25 mouse cellular contexts compared by ENCODE assay signal in the genomic region with DNA sequence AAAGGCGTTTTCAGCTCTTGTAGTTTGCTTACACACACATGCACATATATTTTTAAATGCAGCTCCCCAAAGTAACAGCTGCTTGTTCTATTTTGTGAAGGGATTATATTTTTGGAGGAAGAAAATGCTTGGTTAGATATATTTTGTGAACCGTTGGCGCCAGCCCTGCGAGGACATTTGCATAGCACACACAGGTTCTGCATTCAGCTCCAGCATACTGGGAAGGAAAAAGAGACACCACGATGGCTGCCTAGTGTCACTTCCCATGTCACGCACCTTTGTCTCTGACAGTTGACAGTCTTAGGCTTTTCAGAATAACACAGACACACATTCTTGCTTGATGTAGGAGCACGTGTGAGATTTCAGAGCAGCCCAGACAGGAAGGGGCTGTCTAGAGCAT. TPM values are rescaled to one million over a fixed set of nuclear protein-coding genes. Genes with fewer than 3 reads are reported as not detected.
DNase-seq lines count a peak whose midpoint lies in the region; ATAC-seq and TF ChIP-seq lines count a peak whose summit lies in the region.
"Had no signal": no experiment of that assay in that cellular context is flagged by ENCODE, and none has a peak within 500 bp of the region (broad histone marks: within the 10 kb centered on the region; RNA-seq: fewer than 3 reads in every experiment).

No protein-coding gene starts in this region.

- no peaks in the 10 kb centered on the region for H3K36me3 ChIP-seq in midbrain, postnatal 0 days (ENCODE audit: insufficient read depth, low read length)
- H3K36me3 ChIP-seq: heart, embryonic 15.5 days; hindbrain, embryonic 13.5 days; limb, embryonic 13.5 days; lung, embryonic 15.5 days; midbrain, embryonic 10.5 days; midbrain, embryonic 15.5 days had no signal

- H3K4me1 ChIP-seq in midbrain, postnatal 0 days (ENCODE audit: insufficient read depth, low read length): no peaks in the 10 kb centered on the region
- H3K4me1 ChIP-seq: lung, embryonic 15.5 days had no signal

- DNase-seq in frontal cortex, adult 2 months (ENCODE audit: extremely low spot score in 1 of 2, low spot score in 1 of 2): peak; percentile 68 to 73
- no peak for DNase-seq in left cerebral cortex, adult 2 months (ENCODE audit: extremely low spot score in 1 of 2, low spot score in 2 of 2)
- no peak for DNase-seq in left cerebral cortex, postnatal 10 days (ENCODE audit: extremely low spot score in 1 of 2, low spot score in 2 of 2)
- peak; percentile 67 for DNase-seq in A20 (ENCODE audit: low read depth, low spot score)
- DNase-seq in left cerebral cortex, adult 9 months (ENCODE audit: low spot score in 2 of 2): peak; percentile 58 to 65
- DNase-seq in midbrain, postnatal 0 days (ENCODE audit: low spot score): no peak
- no peak for DNase-seq in kidney, adult 11 months
- DNase-seq: adrenal gland, postnatal 14 days; cerebellum, adult 18-20 months; cerebellum, postnatal 10 days; heart, postnatal 36 days; kidney, adult 9 months; kidney, postnatal 14 days; thymus, postnatal 14 days had no signal

- peak overlapping the region; percentile 55 for H3K27ac ChIP-seq in left cerebral cortex, adult 2 months
- H3K27ac ChIP-seq in midbrain, postnatal 0 days (ENCODE audit: low read depth, low read length): no peak overlapping the region
- H3K27ac ChIP-seq: heart, embryonic 15.5 days; hindbrain, embryonic 13.5 days; limb, embryonic 13.5 days; lung, embryonic 15.5 days; midbrain, embryonic 10.5 days; midbrain, embryonic 15.5 days had no signal

- H3K27me3 ChIP-seq in midbrain, postnatal 0 days (ENCODE audit: insufficient read depth, low read length): no peaks in the 10 kb centered on the region
- H3K27me3 ChIP-seq: heart, embryonic 15.5 days; hindbrain, embryonic 13.5 days; limb, embryonic 13.5 days; lung, embryonic 15.5 days; midbrain, embryonic 15.5 days had no signal

- H3K9ac ChIP-seq in midbrain, postnatal 0 days (replicated peaks; ENCODE audit: low read length, poor library complexity, severe bottlenecking): no peak overlapping the region
- H3K9ac ChIP-seq: heart, embryonic 15.5 days; hindbrain, embryonic 13.5 days; limb, embryonic 13.5 days; lung, embryonic 15.5 days; midbrain, embryonic 15.5 days had no signal

- ATAC-seq in frontal cortex, adult (ENCODE audit: low TSS enrichment): no peak; the same call in 1 of the 2 replicates
- no peak for ATAC-seq in midbrain, postnatal 0 days (ENCODE audit: low FRiP score)
- ATAC-seq: CD4-positive, CD25-positive, alpha-beta regulatory T cell, adult 4 months; intestine, embryonic 16.5 days; midbrain, embryonic 15.5 days had no signal

- TF ChIP-seq CTCF in left cerebral cortex, adult 2 months (IDR thresholded peaks at IDR 0.05): no peak
- TF ChIP-seq CTCF in midbrain, postnatal 0 days (IDR thresholded peaks at IDR 0.05): no peak

- intact Hi-C loops in left cerebral cortex, adult 2 months (cut with DNase I): loop anchor here (2.0 to 10.0 kb wide), 4 partner anchors 49 to 1973 kb away; a partner anchor contains a TSS
- intact Hi-C loops in left cerebral cortex, postnatal 10 days (cut with DNase I): no loop called here

- 53% methylated on average over 7 of the region's 7 CpGs for WGBS in midbrain, postnatal 0 days

- H3K4me3 ChIP-seq in left cerebral cortex, adult 2 months: no peak overlapping the region
- H3K4me3 ChIP-seq in midbrain, postnatal 0 days (ENCODE audit: low read depth, low read length): no peak overlapping the region
- H3K4me3 ChIP-seq: erythroblast, embryonic 14.5 days; heart, embryonic 15.5 days; hindbrain, embryonic 13.5 days; limb, embryonic 13.5 days; lung, embryonic 15.5 days; midbrain, embryonic 10.5 days; midbrain, embryonic 15.5 days had no signal

- no peak overlapping the region for H3K4me2 ChIP-seq in midbrain, postnatal 0 days (ENCODE audit: low read depth, low read length, poor library complexity, severe bottlenecking)
- H3K4me2 ChIP-seq: heart, embryonic 15.5 days; hindbrain, embryonic 13.5 days; limb, embryonic 13.5 days; liver, embryonic 11.5 days; lung, embryonic 15.5 days; midbrain, embryonic 15.5 days had no signal

- H3K9me3 ChIP-seq in midbrain, postnatal 0 days (ENCODE audit: low read length): no peaks in the 10 kb centered on the region
- H3K9me3 ChIP-seq: heart, embryonic 15.5 days; hindbrain, embryonic 13.5 days; limb, embryonic 13.5 days; lung, embryonic 15.5 days; midbrain, embryonic 10.5 days; midbrain, embryonic 15.5 days had no signal

RNA-seq across cellular contexts. Expression of a gene that starts 49.9 kb away (rescaled TPM):
- 41.9 and 42.8 TPM in 2 replicates for polyA plus RNA-seq in frontal cortex, adult 2 months (2012; rRNA removed)
- 10 to 100 TPM; 30.7 to 36.1 TPM for total RNA-seq in left cerebral cortex, adult 2 months (2021)
- 10 to 100 TPM; 25.9 to 28.9 TPM for total RNA-seq in left cerebral cortex, postnatal 10 days (2021)
- total RNA-seq in midbrain, postnatal 0 days (2014; rRNA removed): 10.6 and 13.2 TPM in 2 replicates
- polyA plus RNA-seq in midbrain, postnatal 0 days (2015; fragmentation: Nextera tagmentation; extraction: Ambion mirVana): 6.3 TPM in 2 replicates

Comparison
In these comparisons a context has a peak if more than half of its experiments do, and no peak if none do; other contexts are left out.
1. DNase-seq: peak in frontal cortex, adult 2 months (2 of 2), A20 (single experiment) and left cerebral cortex, adult 9 months (2 of 2); none in left cerebral cortex, adult 2 months (0 of 2), left cerebral cortex, postnatal 10 days (0 of 2), midbrain, postnatal 0 days (single experiment) and kidney, adult 11 months (single experiment).